Comparison of ENCODE assay signal across 9 mouse cellular contexts in genomic region chrX:12062121-12062931, GRCm38 (mm10).
DNase-seq lines count a peak whose midpoint lies in the region; ATAC-seq and TF ChIP-seq lines count a peak whose summit lies in the region.
"Had no signal": no experiment of that assay in that cellular context is flagged by ENCODE, and none has a peak within 500 bp of the region (broad histone marks: within the 10 kb centered on the region; RNA-seq: fewer than 3 reads in every experiment).

No protein-coding gene starts in this region.

- no peak overlapping the region for H3K4me3 ChIP-seq in heart, embryonic 13.5 days
- H3K4me3 ChIP-seq in forebrain, embryonic 14.5 days (ENCODE audit: low read depth, low read length): no peak overlapping the region
- H3K4me3 ChIP-seq in kidney, embryonic 14.5 days (ENCODE audit: low read length): no peak overlapping the region
- H3K4me3 ChIP-seq in midbrain, embryonic 15.5 days: no peak overlapping the region
- H3K4me3 ChIP-seq in thymus, adult 2 months (ENCODE audit: control insufficient read depth, insufficient read depth, low read length): no peak overlapping the region

- H3K4me1 ChIP-seq in heart, embryonic 13.5 days: peaks cover 72% of the 10 kb centered on the region
- peaks cover 41% of the 10 kb centered on the region for H3K4me1 ChIP-seq in forebrain, embryonic 14.5 days (ENCODE audit: control insufficient read depth, insufficient read depth, low read length)
- H3K4me1 ChIP-seq in kidney, embryonic 14.5 days (ENCODE audit: control insufficient read depth, insufficient read depth, low read length): peaks cover 48% of the 10 kb centered on the region
- H3K4me1 ChIP-seq in midbrain, embryonic 15.5 days: peaks cover 66% of the 10 kb centered on the region
- peaks cover 32% of the 10 kb centered on the region for H3K4me1 ChIP-seq in thymus, adult 2 months (replicated peaks; ENCODE audit: control insufficient read depth, insufficient read depth, low read length)

- ATAC-seq in heart, embryonic 13.5 days (ENCODE audit: extremely low read depth, insufficient number of reproducible peaks, low FRiP score, low TSS enrichment): no peak
- peak; percentile 45 for ATAC-seq in forebrain, embryonic 14.5 days
- peak; percentile 63; the same call in 1 of the 2 replicates for ATAC-seq in kidney, embryonic 14.5 days (ENCODE audit: low FRiP score, low TSS enrichment)
- ATAC-seq in midbrain, embryonic 15.5 days (replicated peaks): peak; percentile 38

- intact Hi-C loops in heart, postnatal 10 days (cut with DNase I): loop anchor here (10.0 kb wide), 1 partner anchor 428 kb away; no protein-coding TSS in a partner anchor

- peak overlapping the region; percentile 10; the same call in 1 of the 2 replicates for H3K9ac ChIP-seq in heart, embryonic 13.5 days
- H3K9ac ChIP-seq in forebrain, embryonic 14.5 days (ENCODE audit: low read length): peak overlapping the region; percentile 37; the same call in 1 of the 2 replicates
- H3K9ac ChIP-seq in kidney, embryonic 14.5 days (ENCODE audit: low read depth, low read length): no peak overlapping the region
- no peak overlapping the region for H3K9ac ChIP-seq in midbrain, embryonic 15.5 days

- no peaks in the 10 kb centered on the region for H3K9me3 ChIP-seq in heart, embryonic 13.5 days
- no peaks in the 10 kb centered on the region for H3K9me3 ChIP-seq in forebrain, embryonic 14.5 days (replicated peaks; ENCODE audit: control insufficient read depth, low read length)
- H3K9me3 ChIP-seq in kidney, embryonic 14.5 days (ENCODE audit: control insufficient read depth, low read length): no peaks in the 10 kb centered on the region
- H3K9me3 ChIP-seq in midbrain, embryonic 15.5 days: no peaks in the 10 kb centered on the region

- WGBS in heart, embryonic 13.5 days: 36% methylated on average over 24 of the region's 24 CpGs
- WGBS in forebrain, embryonic 14.5 days: 8% methylated on average over 24 of the region's 24 CpGs
- 15% methylated on average over 24 of the region's 24 CpGs for WGBS in kidney, embryonic 14.5 days
- 7% methylated on average over 24 of the region's 24 CpGs for WGBS in midbrain, embryonic 15.5 days
- 87% methylated on average over 24 of the region's 24 CpGs for WGBS in thymus, adult 2 months

- peaks cover 20% of the 10 kb centered on the region for H3K36me3 ChIP-seq in heart, embryonic 13.5 days
- peaks cover 14% of the 10 kb centered on the region for H3K36me3 ChIP-seq in forebrain, embryonic 14.5 days (ENCODE audit: control insufficient read depth, insufficient read depth, low read length)
- H3K36me3 ChIP-seq in kidney, embryonic 14.5 days (ENCODE audit: control insufficient read depth, insufficient read depth, low read length): peaks cover 17% of the 10 kb centered on the region
- H3K36me3 ChIP-seq in midbrain, embryonic 15.5 days (replicated peaks): no peaks in the 10 kb centered on the region
- H3K36me3 ChIP-seq in thymus, adult 2 months (ENCODE audit: control insufficient read depth, insufficient read depth, low read length): peaks cover 19% of the 10 kb centered on the region

- DNase-seq in heart, postnatal 10 days: no peak
- peak; percentile 58 for DNase-seq in forebrain, embryonic 14.5 days (ENCODE audit: low spot score)
- no peak for DNase-seq in ovary, postnatal 14 days (ENCODE audit: low spot score)
- DNase-seq in lung, postnatal 36 days: no peak
- DNase-seq in thymus, adult 2 months: no peak
- DNase-seq: lung, postnatal 10 days had no signal

- no peak overlapping the region for H3K27ac ChIP-seq in heart, embryonic 13.5 days (replicated peaks)
- H3K27ac ChIP-seq in forebrain, embryonic 14.5 days (ENCODE audit: low read depth, low read length): peak overlapping the region; percentile 61
- 0 out of 2 replicates have a peak overlapping the region, but pooled peaks have one; percentile 17 for H3K27ac ChIP-seq in kidney, embryonic 14.5 days (ENCODE audit: low read depth, low read length)
- H3K27ac ChIP-seq in midbrain, embryonic 15.5 days: peak overlapping the region; percentile 69
- H3K27ac ChIP-seq in thymus, adult 2 months (ENCODE audit: control insufficient read depth, insufficient read depth, low read length): no peak overlapping the region

- H3K27me3 ChIP-seq in heart, embryonic 13.5 days (replicated peaks): peaks cover 70% of the 10 kb centered on the region
- H3K27me3 ChIP-seq in forebrain, embryonic 14.5 days (replicated peaks; ENCODE audit: control insufficient read depth, insufficient read depth, low read length): 0 out of 2 replicates have a peak, but pooled peaks cover 2% of the 10 kb centered on the region
- H3K27me3 ChIP-seq in kidney, embryonic 14.5 days (ENCODE audit: control insufficient read depth, insufficient read depth, low read length): peaks cover 6% of the 10 kb centered on the region
- H3K27me3 ChIP-seq in midbrain, embryonic 15.5 days (replicated peaks): peaks cover 15% of the 10 kb centered on the region
- H3K27me3 ChIP-seq in thymus, adult 2 months (ENCODE audit: control insufficient read depth, insufficient read depth, low read length): no peaks in the 10 kb centered on the region

- no peak for TF ChIP-seq CTCF in thymus, adult 2 months (IDR thresholded peaks at IDR 0.05; ENCODE audit: borderline replicate concordance, control insufficient read depth, extremely low read depth, insufficient read depth, low read length, poor library complexity)

- no peak overlapping the region for H3K4me2 ChIP-seq in heart, embryonic 13.5 days
- peak overlapping the region; percentile 26 for H3K4me2 ChIP-seq in forebrain, embryonic 14.5 days (ENCODE audit: low read length)
- H3K4me2 ChIP-seq in kidney, embryonic 14.5 days (replicated peaks; ENCODE audit: low read depth, low read length): no peak overlapping the region; the same call in 1 of the 2 replicates
- H3K4me2 ChIP-seq in midbrain, embryonic 15.5 days: peak overlapping the region; percentile 22; the same call in 1 of the 2 replicates

- TF ChIP-seq POLR2A in thymus, adult 2 months (IDR thresholded peaks at IDR 0.05; ENCODE audit: control insufficient read depth, extremely low read depth, insufficient read depth, low read length, poor library complexity): no peak

Comparison
In these comparisons a context has a peak if more than half of its experiments do, and no peak if none do; other contexts are left out.
1. H3K27ac ChIP-seq: peak in forebrain, embryonic 14.5 days (single experiment), kidney, embryonic 14.5 days (single experiment) and midbrain, embryonic 15.5 days (single experiment); none in heart, embryonic 13.5 days (single experiment) and thymus, adult 2 months (single experiment).
2. H3K4me2 ChIP-seq: peak in forebrain, embryonic 14.5 days (single experiment) and midbrain, embryonic 15.5 days (single experiment); none in heart, embryonic 13.5 days (single experiment) and kidney, embryonic 14.5 days (single experiment).
3. H3K9ac ChIP-seq: peak in heart, embryonic 13.5 days (single experiment) and forebrain, embryonic 14.5 days (single experiment); none in kidney, embryonic 14.5 days (single experiment) and midbrain, embryonic 15.5 days (single experiment).